Mouse (Mus musculus) v-Abl transformed pro-B cells (cell line): ENCODE data around the gene Syf2.
"Not testable (repeated sequence)": the region's sequence is repeated elsewhere in the genome, so short reads cannot be mapped to it uniquely, and the experiment has no call there.

Experiments
- in situ Hi-C, 2 experiments: fragments of 400-800 bp; cut with MboI; formaldehyde crosslinking; loops; one replicate each; pipeline ENCODE4 v1.15.1; 2025; ENCODE audit not compliant: unreplicated experiment in 2 of 2

Gene Syf2

DNA sequence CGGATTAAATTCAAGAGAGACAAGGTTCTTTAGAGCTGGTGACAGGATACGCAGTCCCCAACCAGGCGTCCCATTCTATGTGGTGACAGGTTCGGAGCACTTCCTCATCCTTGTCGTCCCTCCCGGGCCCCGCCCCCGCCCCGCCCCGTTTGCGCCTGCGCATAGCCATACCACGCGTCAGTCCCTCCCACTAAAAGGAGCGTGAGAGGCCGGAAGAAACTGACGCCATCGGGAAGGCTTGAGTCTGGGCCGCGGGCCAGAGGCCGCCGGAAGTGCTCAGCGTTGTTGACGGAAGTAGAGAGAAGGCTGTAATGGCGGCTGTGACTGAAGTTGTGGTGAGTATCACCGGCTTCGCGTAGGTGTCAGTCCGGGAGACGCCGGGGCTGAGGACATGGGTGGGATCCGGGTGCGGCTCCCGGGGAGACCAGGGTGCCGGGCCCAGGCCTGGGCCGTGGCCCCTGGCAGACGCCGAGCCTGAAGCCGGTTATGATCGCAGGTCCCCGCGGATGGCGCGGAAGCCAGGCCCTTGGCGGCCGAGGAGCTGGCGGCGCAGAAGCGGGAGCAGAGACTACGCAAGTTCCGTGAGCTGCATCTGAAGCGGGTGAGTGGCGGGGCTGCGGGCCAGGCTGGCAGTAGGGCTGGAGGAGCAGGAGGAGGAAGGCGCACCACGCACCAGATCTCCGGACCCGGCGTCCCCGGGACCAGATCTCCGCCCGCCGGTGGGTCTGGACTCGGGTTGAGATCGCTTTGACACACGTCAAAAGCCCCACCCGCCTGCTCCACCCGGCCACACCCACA, at the start of gene Syf2:
Gene Syf2, plus strand, starts transcription at position 215 of the 798 bp plus-strand sequence.
- in situ Hi-C loops: loop anchor here in 1 of 2 experiments (10.0 kb wide), 1 partner anchor 414 kb away; no protein-coding TSS in a partner anchor

DNA sequence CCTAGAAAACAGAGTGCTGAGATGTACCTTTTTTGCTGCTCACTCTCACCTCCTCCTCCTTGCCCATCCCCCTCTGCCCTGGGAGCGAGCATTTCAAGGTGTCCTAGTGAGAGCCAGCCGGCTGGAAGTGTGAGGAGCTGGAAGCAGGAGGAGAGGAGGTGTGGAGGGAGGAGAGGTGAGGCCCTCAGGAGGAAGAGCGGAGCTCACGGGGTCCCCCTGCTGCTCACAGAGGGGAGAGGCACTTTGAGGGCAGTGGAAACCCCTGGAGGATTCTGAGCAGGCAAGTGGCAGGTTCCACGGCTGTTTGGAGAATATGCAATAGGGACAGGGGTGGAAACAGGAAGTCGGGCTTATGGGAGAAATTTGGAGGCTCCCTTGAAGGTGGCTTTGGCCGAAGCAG, 47.4 kb upstream of the Syf2 start:
- in situ Hi-C loops: no loop called here

DNA sequence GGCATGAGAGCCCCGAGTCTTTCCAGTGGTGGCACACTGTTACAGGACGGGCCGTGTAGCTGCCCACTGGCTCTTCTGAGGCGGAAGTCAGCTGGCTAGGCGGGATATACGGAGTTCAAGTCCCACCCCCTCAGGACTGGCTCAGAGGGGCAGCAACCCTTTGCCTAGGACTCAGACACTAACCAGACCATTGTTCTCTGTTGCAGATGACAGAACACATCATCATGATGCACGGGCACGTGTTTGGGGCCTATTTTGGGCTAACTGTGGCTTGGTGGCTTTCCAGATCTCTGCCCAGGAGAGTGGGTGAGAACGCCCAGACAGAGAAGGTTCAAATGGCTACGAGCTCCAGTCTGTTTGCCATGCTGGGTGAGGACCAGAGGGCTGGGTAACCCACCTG, 46.9 kb upstream of the Syf2 start:
- in situ Hi-C loops: no loop called here

DNA sequence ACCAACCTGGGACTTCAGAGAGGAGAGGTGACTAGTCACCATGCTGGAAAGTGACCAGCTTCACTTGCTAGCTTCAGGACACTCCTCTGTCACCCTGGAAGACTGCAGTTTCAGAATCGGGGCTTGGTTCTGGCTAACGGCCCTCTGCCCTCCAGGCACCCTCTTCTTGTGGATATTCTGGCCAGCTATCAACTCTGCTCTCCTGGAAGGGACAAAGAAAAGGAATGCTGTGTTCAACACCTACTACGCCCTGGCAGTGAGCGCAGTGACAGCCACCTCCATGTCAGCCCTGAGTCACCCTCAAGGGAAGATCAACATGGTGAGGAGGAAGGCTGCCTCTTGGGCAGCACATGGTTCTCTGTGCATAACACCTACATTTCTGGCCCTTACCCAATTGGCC, 46.3 kb upstream of the Syf2 start:
- in situ Hi-C loops: no loop called here

DNA sequence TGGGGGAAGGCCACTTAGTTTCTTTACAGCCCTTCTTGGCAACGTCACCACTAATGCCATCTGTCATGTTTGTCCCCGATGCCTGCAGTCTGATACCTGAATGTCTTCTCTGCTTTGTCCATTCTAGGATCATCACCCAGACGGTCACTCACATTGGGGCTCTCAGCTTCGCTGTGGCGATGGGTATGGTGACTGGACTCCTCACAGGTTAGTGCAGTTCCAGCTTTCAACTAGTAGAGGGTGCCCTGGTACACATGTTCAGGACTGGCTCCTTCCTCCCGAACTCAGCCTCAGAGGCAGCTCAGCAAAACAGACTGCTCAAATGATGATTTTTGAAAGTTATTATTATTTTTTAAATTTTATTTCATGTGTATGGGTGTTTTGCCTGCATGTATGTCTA, 38.6 kb upstream of the Syf2 start:
- in situ Hi-C loops: no loop called here

DNA sequence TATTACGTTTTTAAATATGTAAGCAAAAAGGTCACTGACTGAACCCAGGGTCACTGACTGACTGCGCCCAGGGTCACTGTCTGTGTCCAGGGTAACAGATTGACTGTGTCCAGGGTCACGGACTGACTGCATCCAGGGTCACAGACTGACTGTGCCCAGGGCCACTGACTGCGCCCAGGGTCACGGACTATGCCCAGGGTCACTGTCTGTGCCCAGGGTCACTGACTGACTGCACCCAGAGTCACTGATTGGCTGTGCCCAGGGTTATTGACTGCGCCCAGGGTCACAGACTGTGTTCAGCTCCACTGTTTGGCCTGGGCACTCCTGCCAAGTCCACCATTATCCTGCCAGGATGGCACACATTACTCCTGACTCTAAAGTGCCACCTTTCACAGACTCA, 33.4 kb upstream of the Syf2 start:
- in situ Hi-C loops: no loop called here

DNA sequence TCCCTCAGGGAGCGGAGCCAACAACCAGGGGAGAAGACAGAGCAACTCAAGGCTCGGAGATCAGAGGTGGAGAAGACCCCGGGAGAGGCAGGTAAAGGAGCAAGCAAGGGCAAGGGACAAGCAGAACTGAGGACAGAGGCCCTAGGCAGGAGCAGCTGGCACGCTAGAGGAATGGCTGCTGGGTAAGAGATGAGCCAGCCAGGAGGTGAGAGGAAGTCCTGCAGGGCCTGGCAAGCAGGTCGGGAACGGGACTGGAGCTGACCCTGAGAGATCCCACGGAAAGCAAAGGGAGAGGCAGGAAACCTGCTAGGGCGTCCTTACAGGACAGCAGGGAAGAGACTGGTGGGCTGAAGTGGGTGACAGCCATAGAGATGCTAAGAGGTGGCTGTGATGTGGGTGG, 29.6 kb upstream of the Syf2 start:
- in situ Hi-C loops: no loop called here

DNA sequence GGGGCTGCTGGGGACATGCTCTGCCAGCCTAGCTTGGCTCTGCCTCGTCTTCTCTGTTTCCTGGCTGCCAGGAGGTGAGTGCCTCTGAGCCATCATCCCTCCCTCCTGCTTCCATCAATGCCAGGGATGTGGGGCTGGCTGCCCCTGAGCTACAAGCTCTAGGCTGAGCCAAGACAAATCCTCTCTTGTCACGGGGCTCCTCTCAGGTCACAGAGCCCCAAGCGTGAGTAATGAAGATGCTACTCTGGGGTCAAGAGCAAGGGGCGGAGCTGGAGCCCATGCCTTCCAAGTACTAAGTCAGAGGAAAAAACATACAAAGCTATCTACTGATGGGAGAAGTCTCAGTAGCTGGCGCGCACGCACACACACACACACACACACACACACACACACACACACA, 27.7 kb upstream of the Syf2 start:
- in situ Hi-C loops: no loop called here

DNA sequence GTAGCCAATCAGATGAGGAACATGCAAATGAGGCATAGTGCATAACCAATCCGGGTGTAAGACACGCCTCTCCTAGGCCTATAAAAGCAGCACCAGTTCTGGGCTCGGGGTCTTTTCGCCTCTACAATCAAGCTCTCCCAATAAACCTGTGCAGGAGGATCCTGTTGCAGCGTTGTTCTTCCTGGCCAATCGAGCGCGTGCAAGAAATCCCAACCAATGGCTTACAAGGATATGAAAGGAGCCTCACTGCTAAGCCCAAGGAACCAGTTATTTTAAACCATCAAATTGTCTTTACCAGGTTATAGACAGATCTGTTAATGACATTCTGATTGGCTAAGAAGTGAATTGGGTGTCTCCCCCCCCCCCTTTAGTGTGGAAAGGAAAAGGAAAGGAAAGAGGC, 19.3 kb upstream of the Syf2 start:
- in situ Hi-C loops: not testable (repeated sequence)

DNA sequence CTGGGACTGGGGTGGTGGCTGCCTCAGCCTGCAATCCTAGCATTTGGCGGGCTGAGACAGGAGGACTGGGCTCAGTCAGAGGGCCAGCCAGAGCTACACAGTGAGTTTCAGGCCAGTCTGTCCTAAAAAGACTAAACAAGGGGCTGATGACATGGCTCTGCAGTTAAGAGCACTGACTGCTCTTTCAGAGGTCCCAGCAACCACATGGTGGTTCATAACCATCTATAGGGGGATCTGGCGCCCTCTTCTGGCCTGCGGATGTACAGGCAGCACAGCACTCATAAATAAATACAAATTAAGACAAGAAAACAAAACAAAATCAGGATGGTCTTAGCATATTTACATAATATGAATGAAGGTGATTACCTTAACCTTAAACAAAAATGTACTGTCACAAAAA, 17.3 kb upstream of the Syf2 start:
- in situ Hi-C loops: no loop called here

DNA sequence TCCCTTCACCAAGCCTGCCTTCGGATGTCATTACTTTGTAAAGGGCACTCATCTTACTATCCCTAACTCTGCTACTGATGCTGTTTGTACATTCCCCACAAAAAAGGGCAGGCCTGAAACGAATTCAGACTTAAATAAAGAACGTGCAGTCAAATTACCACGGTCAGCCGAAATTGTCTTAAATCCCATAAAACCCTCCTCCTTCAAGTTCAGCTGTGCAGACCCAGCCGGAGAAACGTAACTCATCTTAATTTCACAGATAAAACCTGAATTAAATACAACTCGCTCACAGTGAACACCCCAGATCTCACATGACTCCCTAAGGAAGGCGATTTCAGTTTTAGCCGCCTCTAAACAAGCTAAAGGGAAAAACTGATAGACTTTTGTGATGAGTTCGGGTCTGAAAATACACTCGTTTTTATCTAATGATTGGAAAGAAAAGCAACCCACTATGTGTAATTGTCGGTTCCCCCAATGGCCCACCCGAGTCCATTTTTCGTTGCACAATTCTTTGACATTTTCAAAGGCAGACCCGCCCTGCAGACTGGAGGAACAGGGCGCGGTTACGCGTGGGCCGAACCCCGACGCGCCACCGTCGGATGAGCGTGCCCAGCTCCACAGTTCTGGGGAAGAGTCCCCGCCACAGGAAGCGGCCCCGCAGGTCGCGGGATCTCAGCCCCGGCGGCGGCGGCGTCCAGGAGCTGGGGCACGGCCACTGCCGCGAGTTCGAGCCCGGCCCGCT, 16.4 kb upstream of the Syf2 start:
- in situ Hi-C loops: no loop called here

DNA sequence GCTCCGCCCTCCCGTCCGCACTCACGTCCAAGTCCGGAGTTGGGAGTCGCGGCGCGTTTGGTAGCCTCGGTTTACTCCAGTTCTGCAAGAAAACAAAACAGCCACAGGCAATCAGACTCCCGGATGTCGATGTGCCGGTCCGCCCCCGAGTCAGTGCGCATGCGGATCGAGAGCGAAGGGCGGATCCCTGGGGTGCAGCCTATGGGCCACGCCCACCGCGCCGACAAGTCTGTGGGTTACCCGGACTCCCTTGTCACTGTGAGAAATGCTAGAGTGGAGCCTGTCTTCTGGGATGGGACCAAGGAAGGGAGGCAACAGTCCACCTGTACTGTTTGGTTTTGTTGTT, 15.9 kb upstream of the Syf2 start, which contains the start of gene Tmem50a:
Gene Tmem50a, minus strand, starts transcription at position 161 of the 346 bp plus-strand sequence.
- in situ Hi-C loops: no loop called here

DNA sequence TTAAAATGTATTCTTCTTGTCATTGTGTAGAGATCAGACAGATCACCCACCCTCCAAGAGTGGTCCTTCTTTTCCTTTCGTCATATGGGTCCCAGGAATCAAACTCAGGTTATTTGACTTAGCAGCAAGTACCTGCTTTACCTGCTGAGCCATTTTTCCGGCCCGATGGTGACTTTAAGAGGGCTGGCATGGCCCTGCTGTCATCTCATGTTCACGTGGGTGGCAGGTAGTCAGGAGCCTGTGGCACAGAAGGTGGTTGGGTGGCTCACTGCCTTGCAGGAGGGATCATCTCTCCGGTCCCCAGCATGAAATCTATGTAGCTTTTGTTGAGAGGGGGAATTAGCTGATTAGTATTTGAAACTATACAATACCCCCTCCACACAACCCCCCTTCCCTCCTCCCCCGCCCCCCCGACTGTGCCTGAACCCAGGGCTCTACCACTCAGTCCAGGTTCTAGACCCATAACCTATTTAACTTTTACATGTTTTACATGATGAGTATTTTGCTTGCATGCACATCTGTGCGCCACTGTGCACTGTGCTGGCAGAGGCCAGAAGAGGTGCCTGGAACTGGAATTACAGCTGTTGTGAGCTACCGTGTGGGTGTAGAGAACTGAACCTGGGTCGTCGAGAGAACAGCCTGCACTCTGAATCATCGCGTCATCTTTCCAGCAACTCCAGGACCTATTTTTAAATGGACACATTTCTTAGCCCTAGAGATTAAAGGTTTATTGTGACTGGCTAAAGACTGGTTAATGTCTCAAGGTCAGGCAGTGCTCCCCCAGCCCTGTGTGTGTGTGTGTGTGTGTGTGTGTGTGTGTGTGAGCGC, 15.3 kb upstream of the Syf2 start:
- in situ Hi-C loops: no loop called here

DNA sequence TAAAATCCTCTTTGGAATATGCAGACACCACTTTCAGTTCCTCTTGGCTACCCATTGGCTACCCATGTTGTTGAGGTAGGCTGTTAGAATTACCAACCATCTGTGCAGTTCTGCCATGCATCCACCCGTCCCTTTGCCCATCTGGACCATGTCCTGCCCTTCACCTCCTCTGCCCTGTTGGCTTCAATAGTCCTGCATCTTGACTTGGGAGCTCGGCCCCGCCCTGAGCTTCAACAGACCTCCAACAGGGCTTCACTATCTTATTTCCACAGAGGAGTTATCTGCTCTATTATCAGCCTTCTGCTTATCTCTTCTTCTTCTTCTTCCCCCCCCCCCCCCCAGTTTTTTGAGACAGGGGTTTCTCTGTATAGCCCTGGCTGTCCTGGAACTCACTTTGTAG, 13.5 kb upstream of the Syf2 start:
- in situ Hi-C loops: no loop called here

DNA sequence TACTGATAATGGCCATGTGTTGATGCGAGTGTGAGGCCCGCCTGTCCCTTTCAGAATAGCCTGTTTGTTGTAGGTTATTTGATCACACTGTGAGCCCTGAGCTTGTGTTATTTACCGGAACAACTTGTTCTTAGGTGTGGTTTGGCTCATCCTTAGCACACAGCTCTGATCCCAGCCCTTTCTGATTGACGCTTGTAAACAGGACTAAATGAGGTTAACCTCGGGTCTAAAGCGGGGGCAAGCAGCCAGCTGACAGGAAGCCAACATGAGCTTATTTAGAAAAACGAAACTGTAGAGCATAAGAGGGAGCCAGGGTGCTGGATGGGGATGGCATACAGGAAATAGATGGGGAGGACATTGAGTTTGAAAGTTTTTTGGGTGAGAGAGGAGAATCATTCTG, 12.3 kb upstream of the Syf2 start:
- in situ Hi-C loops: no loop called here

DNA sequence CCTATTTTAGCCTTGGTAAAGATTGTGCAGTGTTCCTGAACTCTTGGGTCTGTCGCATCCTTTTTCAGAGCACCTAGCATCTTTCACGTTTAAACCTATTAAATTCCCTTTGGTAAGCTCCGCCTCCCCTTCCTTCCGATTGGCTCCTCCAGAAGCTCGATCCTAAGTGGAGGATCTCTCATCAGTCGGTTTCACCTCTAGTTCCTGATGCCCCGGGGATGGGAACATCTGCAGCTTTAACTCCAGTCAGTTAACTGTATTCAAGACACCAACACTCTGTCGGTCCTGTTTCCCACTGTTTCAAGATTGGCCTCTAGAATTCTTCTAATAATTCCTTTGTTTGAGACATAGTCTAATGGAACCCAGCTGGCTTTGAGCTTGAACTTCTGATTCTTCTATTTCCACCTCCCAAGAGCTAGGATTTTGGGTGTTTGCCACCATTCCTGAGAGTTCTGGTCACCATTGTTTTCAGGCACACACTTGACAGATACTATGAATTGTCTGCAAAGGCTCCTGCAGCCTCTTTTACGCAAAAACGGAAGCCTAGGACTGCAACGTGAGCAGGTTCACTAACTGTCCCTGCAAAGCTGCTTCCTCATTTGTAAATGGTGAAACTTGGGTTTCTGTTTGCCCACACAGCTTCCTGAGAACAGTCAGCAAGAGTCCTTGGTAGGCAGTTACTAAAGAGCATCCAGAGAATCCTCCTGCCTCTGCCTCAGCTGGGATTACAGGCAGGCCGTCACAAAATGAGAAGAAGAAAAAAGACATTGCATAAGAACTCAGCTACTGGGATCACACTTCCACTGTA, 10.8 kb upstream of the Syf2 start:
- in situ Hi-C loops: loop anchor here in 1 of 2 experiments (10.0 kb wide), 1 partner anchor 935 kb away; the partner anchor contains the start of gene Srsf10

DNA sequence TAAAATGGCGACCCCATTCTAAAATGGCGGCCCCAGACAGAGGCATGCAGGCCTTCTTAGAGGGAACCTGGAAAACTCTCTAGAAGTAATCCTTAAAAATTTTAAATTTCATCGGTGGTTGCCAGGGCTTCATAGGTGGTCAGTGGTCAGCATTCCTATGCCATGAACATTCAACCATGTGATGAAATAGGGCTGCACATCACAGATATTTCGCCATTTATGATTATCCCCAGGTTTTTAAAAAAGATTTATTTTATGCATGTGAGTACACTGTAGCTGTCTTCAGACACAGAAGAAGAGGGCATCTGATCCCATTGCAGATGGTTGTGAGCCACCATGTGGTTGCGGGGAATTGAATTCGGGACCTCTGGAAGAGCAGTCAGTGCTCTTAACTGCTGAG, 10.1 kb upstream of the Syf2 start:
- in situ Hi-C loops: loop anchor here in 1 of 2 experiments (10.0 kb wide), 1 partner anchor 934 kb away; the partner anchor contains the start of gene Srsf10

DNA sequence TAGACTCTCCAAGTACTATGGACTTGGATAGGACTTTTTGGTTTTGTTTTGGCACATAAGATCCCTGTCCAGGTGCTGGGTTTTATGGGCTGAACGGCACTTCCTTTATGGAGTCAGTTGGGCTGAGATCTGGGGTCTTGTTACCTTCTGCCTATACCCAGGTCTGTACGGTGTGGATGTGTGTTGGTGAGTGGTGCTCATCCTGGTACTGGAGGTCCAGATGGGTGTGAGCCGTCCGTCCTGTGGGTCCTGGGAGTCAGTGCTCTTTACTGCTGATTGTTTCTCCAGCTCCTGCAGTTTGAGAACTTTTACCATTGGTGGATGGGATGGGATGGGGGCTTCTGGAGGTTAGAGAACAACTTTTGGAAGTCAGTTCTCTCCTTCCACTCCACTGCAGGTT, 9.0 kb upstream of the Syf2 start:
- in situ Hi-C loops: loop anchor here in 1 of 2 experiments (10.0 kb wide), 1 partner anchor 933 kb away; the partner anchor contains the start of gene Srsf10

DNA sequence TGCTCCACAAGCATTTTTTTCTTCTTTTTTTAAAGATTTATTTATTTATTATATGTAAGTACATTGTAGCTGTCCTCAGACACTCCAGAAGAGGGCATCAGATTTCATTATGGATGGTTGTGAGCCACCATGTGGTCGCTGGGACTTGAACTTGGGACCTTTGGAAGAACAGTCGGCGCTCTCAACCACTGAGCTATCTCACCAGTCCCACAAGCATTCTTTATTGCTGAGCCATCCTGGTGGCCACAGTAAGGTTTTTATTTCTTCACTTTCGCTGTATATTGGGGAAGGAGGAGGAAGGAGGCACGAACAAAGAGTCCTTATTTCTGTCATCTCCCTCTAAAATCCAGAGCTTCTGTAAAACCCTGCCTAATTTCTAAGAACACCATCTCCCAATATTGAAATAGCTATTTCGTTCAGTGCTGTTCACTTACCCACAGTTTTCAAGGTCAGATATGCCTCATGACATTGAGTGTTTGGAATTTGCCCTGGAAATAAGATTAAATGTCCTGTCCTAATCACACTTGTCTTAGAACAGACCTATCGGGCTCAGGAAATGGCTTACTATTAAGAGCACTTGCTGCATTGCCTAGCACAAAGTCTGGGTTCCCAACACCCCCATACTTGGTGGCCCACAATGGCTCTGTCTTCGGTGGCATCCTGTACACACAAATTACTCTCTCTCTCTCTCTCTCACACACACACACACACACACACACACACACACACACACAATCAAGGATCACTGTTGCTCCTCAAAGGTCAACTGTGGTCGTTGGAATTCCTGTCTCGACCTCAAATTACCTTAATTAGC, 8.4 kb upstream of the Syf2 start:
- in situ Hi-C loops: loop anchor here in 1 of 2 experiments (10.0 kb wide), 1 partner anchor 932 kb away; the partner anchor contains the start of gene Srsf10
